Mouse (Mus musculus): ENCODE data around the gene Ttc25.
"Not testable (repeated sequence)": the region's sequence is repeated elsewhere in the genome, so short reads cannot be mapped to it uniquely, and the experiment has no call there.

Gene Ttc25

GRCm38 (mm10) chr11:100527458-100528374 lies 17.7 kb upstream of the Ttc25 start, which contains the start of gene Acly:
Gene Acly (minus strand): TSS chr11:100528000.
- in situ Hi-C loops (cut with MboI; ENCODE audit: unreplicated experiment in 2 of 2), result no loop called here

DNA sequence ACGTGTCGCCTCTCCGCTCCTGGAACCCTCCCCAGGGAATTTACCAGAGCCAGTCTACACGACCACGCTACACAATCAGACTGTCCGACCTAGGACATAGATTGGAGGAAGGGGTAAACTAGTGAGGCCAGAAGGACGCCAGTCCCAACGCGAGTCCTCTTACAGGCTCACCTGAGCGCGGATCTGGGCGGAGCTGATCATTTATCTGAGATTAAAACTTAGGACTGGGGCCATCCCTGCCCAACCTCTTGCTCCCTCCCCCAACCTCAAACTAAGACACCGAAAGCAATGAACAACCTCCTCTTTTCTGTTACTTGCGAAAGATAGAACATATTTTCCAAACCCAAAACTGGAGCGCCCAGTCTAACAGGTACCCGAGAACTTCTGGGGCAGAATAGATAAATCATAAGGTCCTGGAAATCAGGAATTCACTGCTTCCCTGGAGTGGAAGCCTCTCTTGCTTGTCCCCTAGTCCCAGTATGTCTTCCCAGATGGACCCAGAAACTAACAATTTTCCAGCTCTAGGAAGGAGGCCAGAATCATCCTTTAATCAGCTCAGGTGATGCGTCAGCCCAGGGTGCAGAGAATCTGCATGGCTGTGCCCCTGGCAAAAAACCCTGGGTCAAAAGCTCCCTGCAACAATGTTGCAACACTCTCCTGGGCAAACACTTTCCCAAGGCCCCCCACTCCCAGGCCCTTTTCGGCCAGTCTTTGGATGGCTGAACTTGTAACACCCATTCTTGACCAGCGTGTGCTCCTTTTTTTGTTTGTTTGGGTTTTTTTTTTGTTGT lies 16.8 kb upstream of the Ttc25 start:
- in situ Hi-C loops (cut with MboI; ENCODE audit: unreplicated experiment in 2 of 2), result no loop called here

GRCm38 (mm10) chr11:100533871-100534270 lies 11.5 kb upstream of the Ttc25 start:
- in situ Hi-C loops (cut with MboI; ENCODE audit: unreplicated experiment in 2 of 2), result no loop called here

GRCm38 (mm10) chr11:100534411-100534810 lies 11.0 kb upstream of the Ttc25 start:
- in situ Hi-C loops (cut with MboI; ENCODE audit: unreplicated experiment in 2 of 2), result not testable (repeated sequence)

DNA sequence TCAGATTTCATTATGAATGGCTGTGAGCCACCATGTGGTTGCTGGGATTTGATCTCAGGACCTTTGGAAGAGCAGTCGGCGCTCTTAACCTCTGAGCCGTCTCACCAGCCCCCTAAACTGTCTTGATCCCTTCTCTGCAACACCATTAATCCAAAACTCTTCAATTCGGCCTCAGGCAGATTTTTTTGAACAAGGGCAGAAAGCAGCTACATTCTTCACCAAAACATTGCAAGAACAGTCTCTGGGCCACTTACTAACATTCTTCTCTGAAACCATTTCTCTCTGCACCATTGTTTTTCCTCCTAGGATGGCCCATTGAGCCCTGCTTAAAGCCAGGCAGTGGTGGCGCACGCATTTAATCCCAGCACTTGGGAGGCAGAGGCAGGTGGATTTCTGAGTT lies 10.6 kb upstream of the Ttc25 start:
- in situ Hi-C loops (cut with MboI; ENCODE audit: unreplicated experiment in 2 of 2), result not testable (repeated sequence)

- in situ Hi-C loops (cut with MboI; ENCODE audit: unreplicated experiment in 2 of 2), result no loop called here
Measured at GRCm38 (mm10) chr11:100535996-100536395, 9.4 kb upstream of the Ttc25 start.

GRCm38 (mm10) chr11:100536466-100536865 lies 8.9 kb upstream of the Ttc25 start:
- in situ Hi-C loops (cut with MboI; ENCODE audit: unreplicated experiment in 2 of 2), result no loop called here

- in situ Hi-C loops (cut with MboI; ENCODE audit: unreplicated experiment in 2 of 2), result no loop called here
Measured at GRCm38 (mm10) chr11:100540966-100541365, 4.4 kb upstream of the Ttc25 start.

DNA sequence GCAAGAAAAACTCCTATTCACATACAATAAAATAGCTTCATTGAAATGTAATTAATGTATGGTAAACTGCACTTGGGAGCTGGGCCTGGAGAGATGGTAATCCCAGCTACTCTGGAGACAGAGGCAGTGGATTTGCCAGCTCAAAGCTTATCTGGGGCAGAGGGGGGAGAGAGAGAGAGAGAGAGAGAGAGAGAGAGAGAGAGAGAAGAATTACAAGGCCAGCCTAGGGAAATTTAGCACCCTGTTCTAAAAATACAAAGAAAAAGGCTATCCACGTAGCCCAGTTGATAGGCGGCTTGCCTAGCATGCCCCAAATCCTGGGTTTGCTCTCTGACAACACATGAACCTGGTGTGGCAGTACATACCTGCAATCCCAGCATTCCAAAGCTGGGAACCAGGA lies 3.8 kb upstream of the Ttc25 start:
- in situ Hi-C loops (cut with MboI; ENCODE audit: unreplicated experiment in 2 of 2), result no loop called here

GRCm38 (mm10) chr11:100545746-100546085 lies 309 bp downstream of the Ttc25 start:
- in situ Hi-C loops (cut with MboI; ENCODE audit: unreplicated experiment in 2 of 2), result loop anchor here (5.0 kb wide), 2 partner anchors 43 to 48 kb away; no protein-coding TSS in a partner anchor

GRCm38 (mm10) chr11:100546955-100547354 lies 1.5 kb downstream of the Ttc25 start:
- in situ Hi-C loops (cut with MboI; ENCODE audit: unreplicated experiment in 2 of 2), result loop anchor here (5.0 kb wide), 2 partner anchors 45 to 50 kb away; no protein-coding TSS in a partner anchor

- in situ Hi-C loops (cut with MboI; ENCODE audit: unreplicated experiment in 2 of 2), result loop anchor here (5.0 kb wide), 2 partner anchors 46 to 51 kb away; no protein-coding TSS in a partner anchor
Measured at GRCm38 (mm10) chr11:100548141-100548540, 2.7 kb downstream of the Ttc25 start.

DNA sequence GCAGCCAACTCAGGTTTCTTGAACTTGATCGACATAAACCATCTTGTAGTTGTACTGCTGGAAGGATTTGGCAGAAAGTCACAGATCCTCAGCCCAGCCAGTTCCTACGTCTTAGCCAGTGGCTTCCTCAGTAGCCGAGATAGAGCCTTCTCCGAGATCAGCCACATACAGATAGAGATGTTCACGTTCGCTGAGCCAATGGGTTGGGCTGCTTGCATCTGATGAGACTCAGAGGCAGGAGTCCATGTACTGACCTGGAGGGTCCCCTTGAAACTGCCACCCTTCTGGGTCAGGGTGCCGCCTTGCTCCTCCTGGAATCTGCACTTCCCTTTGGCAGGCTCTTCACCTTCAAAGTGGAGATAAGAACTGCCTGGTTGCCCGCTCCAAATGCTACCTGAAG lies 4.1 kb downstream of the Ttc25 start:
- in situ Hi-C loops (cut with MboI; ENCODE audit: unreplicated experiment in 2 of 2), result loop anchor here (5.0 kb wide), 2 partner anchors 47 to 52 kb away; no protein-coding TSS in a partner anchor

DNA sequence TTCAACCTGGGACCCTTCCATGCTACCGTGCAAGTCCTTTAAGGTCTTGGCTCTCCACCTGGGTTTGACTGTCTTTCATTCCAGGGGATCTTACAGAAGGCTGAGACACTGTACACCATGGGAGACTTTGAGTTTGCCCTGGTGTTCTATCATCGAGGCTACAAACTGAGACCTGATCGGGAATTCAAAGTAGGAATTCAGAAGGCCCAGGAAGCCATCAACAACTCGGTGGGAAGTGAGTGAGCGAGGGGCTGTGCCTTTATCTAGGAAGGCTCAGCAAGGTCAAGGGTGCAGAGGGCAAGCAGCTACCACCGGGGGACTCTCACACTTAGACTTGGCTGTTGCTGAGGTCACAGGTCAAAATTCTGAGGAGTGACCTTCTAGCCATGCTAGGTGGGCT lies 4.7 kb downstream of the Ttc25 start:
- in situ Hi-C loops (cut with MboI; ENCODE audit: unreplicated experiment in 2 of 2), result loop anchor here in 1 of 2 experiments (10.0 kb wide), 1 partner anchor 125 kb away; no protein-coding TSS in a partner anchor

DNA sequence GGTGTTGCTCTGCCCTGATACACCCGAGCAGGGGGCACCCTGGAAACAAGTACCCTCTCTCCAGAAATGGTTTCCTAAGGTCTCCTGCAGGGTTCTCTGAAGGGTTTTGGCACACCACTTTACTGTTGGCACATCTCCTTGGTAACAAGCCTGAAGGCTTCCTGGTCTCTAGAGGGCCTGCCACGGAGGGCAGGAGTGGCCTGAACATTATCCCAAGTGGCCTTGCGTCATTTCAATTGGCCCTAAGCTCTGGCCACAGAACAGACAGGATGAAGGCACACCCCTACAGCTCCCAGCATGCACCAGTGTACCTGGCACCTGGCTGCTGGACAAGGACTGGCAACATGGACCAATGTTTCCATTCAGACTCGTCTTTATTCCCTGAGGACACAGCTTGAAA lies 7.4 kb downstream of the Ttc25 start:
- in situ Hi-C loops (cut with MboI; ENCODE audit: unreplicated experiment in 2 of 2), result loop anchor here in 1 of 2 experiments (10.0 kb wide), 1 partner anchor 128 kb away; no protein-coding TSS in a partner anchor

DNA sequence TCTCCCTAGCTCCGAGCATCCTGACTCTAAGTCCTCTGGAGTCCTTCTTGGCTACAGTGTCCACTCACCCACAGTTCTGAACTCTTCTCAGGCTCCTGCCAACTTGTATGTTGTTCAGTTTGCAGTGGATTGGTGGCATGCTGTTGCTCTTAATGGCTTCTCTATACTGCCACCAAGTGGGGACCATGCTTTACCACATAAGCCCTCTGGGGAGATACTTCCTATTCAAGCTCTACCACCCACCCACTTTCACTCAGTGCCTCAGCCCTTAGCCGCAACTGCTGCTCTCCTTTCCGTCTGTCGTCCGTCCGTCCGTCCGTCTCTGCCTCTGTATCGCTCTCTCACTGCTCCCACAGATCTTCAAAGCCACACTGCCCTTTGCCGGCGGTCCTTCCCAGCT lies 10.2 kb downstream of the Ttc25 start:
- in situ Hi-C loops (cut with MboI; ENCODE audit: unreplicated experiment in 2 of 2), result loop anchor here (5.0 to 10.0 kb wide), 2 partner anchors 128 to 131 kb away; no protein-coding TSS in a partner anchor

- in situ Hi-C loops (cut with MboI; ENCODE audit: unreplicated experiment in 2 of 2), result loop anchor here (5.0 to 10.0 kb wide), 2 partner anchors 130 to 133 kb away; no protein-coding TSS in a partner anchor
Measured at GRCm38 (mm10) chr11:100557563-100557962, 12.2 kb downstream of the Ttc25 start.

DNA sequence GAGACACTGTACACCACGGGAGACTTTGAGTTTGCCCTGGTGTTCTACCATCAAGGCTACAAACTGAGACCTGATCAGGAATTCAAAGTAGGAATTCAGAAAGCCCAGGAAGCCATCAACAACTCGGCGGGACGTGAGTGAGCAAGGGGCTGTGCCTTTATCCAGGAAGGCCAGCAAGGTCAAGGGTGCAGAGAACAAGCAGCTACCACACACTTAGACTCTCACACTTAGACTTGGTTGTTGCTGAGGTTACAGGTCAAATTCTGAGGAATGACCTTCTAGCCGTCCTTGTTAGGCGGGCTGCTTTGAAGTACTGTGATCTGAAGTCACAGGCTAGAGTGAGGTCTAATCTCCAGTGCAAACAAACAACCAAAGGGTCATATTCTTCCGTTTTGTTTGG lies 14.1 kb downstream of the Ttc25 start:
- in situ Hi-C loops (cut with MboI; ENCODE audit: unreplicated experiment in 2 of 2), result loop anchor here (5.0 to 10.0 kb wide), 2 partner anchors 132 to 135 kb away; no protein-coding TSS in a partner anchor

DNA sequence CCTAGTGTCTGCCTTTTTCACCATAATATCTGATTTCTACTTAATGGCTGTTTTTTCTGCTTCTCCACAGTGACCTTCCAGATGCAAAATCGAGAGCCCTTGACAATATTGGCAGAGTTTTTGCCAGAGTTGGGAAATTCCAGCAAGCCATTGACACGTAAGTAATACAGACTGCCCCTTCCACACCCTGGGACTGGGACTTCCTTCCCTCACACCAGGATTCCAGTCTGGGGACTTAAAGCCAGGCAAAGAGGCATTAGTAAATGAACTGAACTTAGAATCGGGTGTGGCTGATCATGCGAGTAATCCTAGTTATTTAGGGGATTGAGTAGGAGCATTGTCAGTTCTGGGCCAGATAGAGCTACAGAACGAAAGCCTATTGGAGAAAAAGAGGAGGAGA lies 16.3 kb downstream of the Ttc25 start:
- in situ Hi-C loops (cut with MboI; ENCODE audit: unreplicated experiment in 2 of 2), result loop anchor here in 1 of 2 experiments (10.0 kb wide), 2 partner anchors 77 to 197 kb away; no protein-coding TSS in a partner anchor

- in situ Hi-C loops (cut with MboI; ENCODE audit: unreplicated experiment in 2 of 2), result loop anchor here in 1 of 2 experiments (10.0 kb wide), 2 partner anchors 79 to 199 kb away; no protein-coding TSS in a partner anchor
Measured at GRCm38 (mm10) chr11:100564297-100564696, 18.9 kb downstream of the Ttc25 start.

- in situ Hi-C loops (cut with MboI; ENCODE audit: unreplicated experiment in 2 of 2), result loop anchor here (5.0 to 10.0 kb wide), 3 partner anchors 80 to 200 kb away; no protein-coding TSS in a partner anchor
Measured at GRCm38 (mm10) chr11:100564703-100565102, 19.3 kb downstream of the Ttc25 start.
